Mouse (Mus musculus) lung, adult 10 weeks (tissue): ENCODE results near the gene Zfp282. TPM values are rescaled to one million over a fixed set of nuclear protein-coding genes. Genes with fewer than 3 reads are reported as not detected.

Source experiments
- polyA plus RNA-seq: library from polyadenylated mRNA; stranded (reverse); fragments of 350-450 nt; fragmentation: Illumina TruSeq; extraction: RNeasy Lipid Tissue Mini Kit (QIAGEN cat#74804); gene quantifications from one replicate; pipeline ENCODE4 v1.2.3, GENCODE M21; 2014; ENCODE audit warnings: low read depth, low replicate concordance; ENCODE audit not compliant: insufficient read depth

Gene Zfp282
- polyA plus RNA-seq = 3.3 TPM

GRCm38 (mm10) chr6:47877058-47877457 is at the start of gene Zfp282:
Zfp282 (plus strand) TSS chr6:47877204.

GRCm38 (mm10) chr6:47830104-47831078 is 46.6 kb upstream of the Zfp282 start, which contains the start of gene Zfp786:
Zfp786 (minus strand) TSS chr6:47830867.

GRCm38 (mm10) chr6:47835482-47835983 is 41.5 kb upstream of the Zfp282 start, which contains the start of gene Zfp398:
Zfp398 (plus strand) TSS chr6:47835661.

GRCm38 (mm10) chr6:47920447-47921340 is 43.7 kb downstream of the Zfp282 start, which contains the start of gene Zfp212:
Zfp212 (plus strand) TSS chr6:47920476.

GRCm38 (mm10) chr6:47953191-47953726 is 76.3 kb downstream of the Zfp282 start, which contains the start of gene Zfp956:
Zfp956 (plus strand) TSS chr6:47953390.

Other genes starting within 250 kb of the Zfp282 start
- 62.2 TPM for gene Pdia4, start 63.8 kb upstream of the Zfp282 start, polyA plus RNA-seq
- gene Zfp786, start 46.3 kb upstream of the Zfp282 start, polyA plus RNA-seq = 0.34 TPM
- 2.2 TPM for gene Zfp398, start 41.5 kb upstream of the Zfp282 start, polyA plus RNA-seq
- 10.7 TPM for gene Zfp212, start 43.3 kb downstream of the Zfp282 start, polyA plus RNA-seq
- gene Zfp956, start 76.2 kb downstream of the Zfp282 start, polyA plus RNA-seq = 3.2 TPM
- gene Zfp777, start 171.7 kb downstream of the Zfp282 start, polyA plus RNA-seq = 9.3 TPM
- gene Zfp746, start 209.4 kb downstream of the Zfp282 start, polyA plus RNA-seq = 10.0 TPM